ENCODE assay signal across 14 mouse cellular contexts in the genomic region with DNA sequence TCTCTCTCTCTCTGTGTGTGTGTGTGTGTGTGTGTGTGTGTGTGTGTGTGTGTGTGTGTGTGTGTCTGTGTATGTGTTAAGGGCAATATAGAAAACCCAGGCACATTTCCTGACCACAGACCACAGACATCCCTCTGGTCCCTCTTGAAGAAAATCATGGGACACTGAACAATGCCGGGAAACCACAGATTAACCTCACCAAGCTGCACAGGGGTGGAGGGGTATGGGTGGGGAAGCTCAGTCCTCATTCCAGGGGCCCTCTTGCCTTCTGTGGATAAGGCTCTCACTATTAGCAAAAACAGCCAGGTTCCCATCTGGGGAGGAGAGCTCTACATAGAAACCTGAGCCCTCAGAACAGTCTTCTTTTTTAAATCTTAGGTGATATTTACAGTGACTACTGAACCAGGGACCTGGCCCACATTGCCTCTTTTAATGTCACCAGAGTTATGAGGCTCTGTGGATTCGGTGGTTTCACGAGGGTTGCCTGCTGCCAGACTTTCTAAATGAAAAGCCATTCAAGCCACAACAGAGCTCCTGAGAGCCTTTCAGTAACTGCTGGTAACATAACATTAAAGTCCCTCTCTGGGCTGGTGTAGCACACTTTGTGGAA.
"Had no signal": no experiment of that assay in that cellular context is flagged by ENCODE, and none has a peak within 500 bp of the region (broad histone marks: within the 10 kb centered on the region; RNA-seq: fewer than 3 reads in every experiment).

No protein-coding gene starts in this region.

- DNase-seq: kidney, postnatal 14 days; lung, adult 18-20 months; lung, postnatal 36 days; midbrain, embryonic 14.5 days; retina, postnatal 1 day; right cerebral cortex, postnatal 4 days; spleen, adult 18-20 months; thymus, adult 18-20 months; thymus, postnatal 14 days had no signal

- H3K36me3 ChIP-seq: kidney, embryonic 15.5 days; midbrain, embryonic 10.5 days; neural tube, embryonic 12.5 days had no signal

- H3K9me3 ChIP-seq: kidney, embryonic 15.5 days; midbrain, embryonic 10.5 days; neural tube, embryonic 12.5 days had no signal

- H3K9ac ChIP-seq: kidney, embryonic 15.5 days; liver, embryonic 14.5 days; neural tube, embryonic 12.5 days had no signal

- ATAC-seq: lung, postnatal 0 days had no signal

- H3K27me3 ChIP-seq: kidney, embryonic 15.5 days; neural tube, embryonic 12.5 days had no signal

- H3K4me1 ChIP-seq: neural tube, embryonic 12.5 days had no signal

- H3K27ac ChIP-seq: kidney, embryonic 15.5 days; liver, embryonic 14.5 days; midbrain, embryonic 10.5 days; neural tube, embryonic 12.5 days had no signal

- H3K4me3 ChIP-seq: kidney, embryonic 15.5 days; midbrain, embryonic 10.5 days; neural tube, embryonic 12.5 days had no signal

- H3K4me2 ChIP-seq: kidney, embryonic 15.5 days; neural tube, embryonic 12.5 days had no signal
